Mouse (Mus musculus) spleen, adult 10 weeks (tissue): ENCODE measurements around the gene Dppa4. TPM values are rescaled to one million over a fixed set of nuclear protein-coding genes. Genes with fewer than 3 reads are reported as not detected.

Source experiments
- polyA plus RNA-seq: library from polyadenylated mRNA; stranded (reverse); fragments of 350-450 nt; fragmentation: Illumina TruSeq; extraction: RNeasy Lipid Tissue Mini Kit (QIAGEN cat#74804); gene quantifications from one replicate; pipeline ENCODE4 v1.2.3, GENCODE M21; 2015; ENCODE audit warnings: low replicate concordance; ENCODE audit not compliant: insufficient read depth

Dppa4 gene
- polyA plus RNA-seq: not detected

DNA sequence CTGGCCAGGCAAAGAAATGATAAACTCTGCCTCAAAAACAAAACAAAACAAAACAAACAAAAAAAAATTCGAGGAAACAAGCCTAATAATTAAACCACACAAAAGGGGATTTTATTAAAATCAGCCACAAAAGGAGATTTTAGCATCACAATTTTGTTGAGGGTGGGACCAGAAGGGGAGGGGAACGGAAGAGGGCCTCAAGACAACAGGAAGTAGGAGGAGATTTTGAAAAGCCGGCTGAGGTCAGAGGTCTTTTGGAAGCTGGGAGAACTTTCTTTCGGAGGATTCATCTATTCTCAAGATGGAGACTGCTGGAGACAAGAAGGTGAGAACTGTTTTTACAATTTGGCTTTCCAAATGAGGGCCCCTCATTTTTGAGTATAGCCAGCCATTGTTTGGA, at the start of gene Dppa4:
Dppa4 (plus strand) TSS at position 217 of the 400 bp plus-strand sequence.

GRCm38 (mm10) chr16:48303509-48303908, 20.0 kb downstream of the Dppa4 start, which contains the start of gene Dppa2:
TSS of gene Dppa2 (plus strand) at chr16:48303908.

Other genes starting within 250 kb of the Dppa4 start
- gene Dppa2, start 20.2 kb downstream of the Dppa4 start, polyA plus RNA-seq: not detected
- not detected for gene Gm5485, start 128.7 kb downstream of the Dppa4 start, polyA plus RNA-seq
- gene Morc1, start 147.5 kb downstream of the Dppa4 start, polyA plus RNA-seq: 0.12 TPM